Mouse (Mus musculus) urinary bladder, postnatal 36 days (tissue): ENCODE data around the gene Ap1g2.

ENCODE experiments used
- DNase-seq, 2 experiments: peaks; one replicate each; pipeline ENCODE4 v3.0.0; 2022; ENCODE audit warnings: low spot score in 2 of 2, mixed read lengths in 1 of 2

Ap1g2 gene

DNA sequence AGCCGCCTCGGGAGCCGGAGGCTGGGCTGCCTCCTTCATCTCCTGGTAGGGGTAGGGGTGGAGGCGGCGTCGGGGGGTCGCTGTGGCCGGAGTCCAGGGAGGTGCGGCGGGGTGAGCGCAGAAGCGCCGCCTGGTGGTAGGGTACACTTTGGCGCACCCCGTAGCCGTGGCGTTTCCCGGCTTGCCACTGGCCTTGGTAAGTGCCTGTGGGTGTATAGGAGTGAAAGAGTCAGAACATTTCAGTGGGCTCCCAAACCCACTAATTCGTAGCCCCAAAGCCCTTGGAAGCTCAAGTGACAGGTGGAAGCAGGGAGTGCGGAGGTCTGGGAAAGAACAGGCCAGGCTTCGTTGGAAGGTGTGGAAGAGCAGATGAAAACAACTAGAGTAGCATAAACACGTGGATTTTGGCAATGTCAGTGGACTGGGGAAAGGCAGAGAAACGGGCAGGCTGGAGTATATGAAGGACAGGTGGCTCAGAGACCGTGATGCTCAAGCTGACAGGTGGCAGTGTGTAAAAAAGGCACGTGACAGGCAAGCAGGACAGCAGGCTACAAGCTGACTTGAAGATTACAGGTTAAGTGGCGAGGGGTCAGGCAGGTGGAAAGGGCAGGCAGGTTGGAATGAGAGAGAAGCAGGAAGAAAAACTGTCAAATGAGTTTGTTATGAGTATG is 7.7 kb upstream of the Ap1g2 start:
- peak in 1 of 2 experiments; percentile 18 for DNase-seq

- DNase-seq, result no peak
Observed at GRCm38 (mm10) chr14:55113351-55113974, 7.1 kb upstream of the Ap1g2 start.

GRCm38 (mm10) chr14:55111720-55112119 is 5.3 kb upstream of the Ap1g2 start:
- no peak for DNase-seq

DNA sequence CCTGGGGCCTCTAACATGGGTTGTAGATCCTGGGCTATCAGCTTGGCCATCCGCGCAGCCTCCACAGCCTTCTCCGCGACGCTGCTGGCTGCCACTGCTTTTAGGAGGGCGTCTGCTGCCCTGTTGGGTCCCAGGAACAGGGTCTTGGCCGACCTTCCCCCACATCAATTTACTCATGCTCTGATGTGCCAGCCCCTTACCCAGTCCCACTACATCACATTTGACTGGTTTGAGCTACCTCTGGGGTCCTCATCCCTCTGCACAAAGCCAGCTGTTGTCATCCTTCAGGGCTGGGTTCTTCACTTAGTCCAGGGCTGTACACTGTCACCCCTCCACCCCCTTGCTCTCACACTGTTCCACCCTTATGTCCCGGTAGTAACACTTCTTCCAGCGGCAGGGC is 3.7 kb upstream of the Ap1g2 start:
- no peak for DNase-seq

DNA sequence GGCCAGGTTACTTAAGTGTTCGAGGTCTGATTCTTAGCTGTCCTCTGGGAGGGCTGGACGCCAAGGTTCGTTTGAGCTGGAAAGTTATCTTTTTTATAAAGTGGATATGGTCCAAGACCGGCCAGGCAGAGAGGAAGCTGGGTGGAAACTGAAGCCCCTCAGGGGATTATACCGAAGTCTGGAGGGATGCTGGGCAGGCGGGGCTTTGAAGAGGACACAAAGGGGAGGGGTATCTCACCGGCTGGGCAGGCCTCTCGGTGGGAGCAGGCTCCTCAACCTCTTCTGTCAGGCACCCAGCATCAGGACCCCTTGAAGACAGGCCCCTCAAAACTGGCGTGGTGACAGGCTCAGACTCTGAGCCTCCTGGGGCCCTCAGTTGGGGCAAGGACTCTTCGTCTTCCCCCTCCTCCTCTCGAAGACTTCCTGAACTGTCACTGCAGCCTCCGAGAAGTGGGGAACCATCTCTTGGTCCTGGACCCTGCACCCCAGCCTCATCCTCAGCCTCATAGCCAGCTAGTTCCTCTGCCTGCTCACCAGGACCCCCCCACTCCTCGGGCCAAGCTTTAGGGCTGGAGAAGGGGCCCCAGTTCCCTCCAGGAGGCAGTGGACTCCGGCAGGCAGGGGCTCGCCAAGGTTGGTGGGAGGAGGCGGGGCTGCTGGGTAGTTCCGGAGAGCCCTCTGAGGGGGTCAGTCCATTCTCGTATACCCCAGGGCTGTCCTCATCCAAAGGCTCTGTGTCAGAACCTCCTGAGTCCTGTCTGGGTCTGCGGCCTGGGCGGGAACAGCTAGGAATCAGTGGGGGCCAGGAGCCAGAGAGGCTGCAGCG is 2.9 kb upstream of the Ap1g2 start:
- DNase-seq, result no peak

GRCm38 (mm10) chr14:55108202-55108870 is 1.9 kb upstream of the Ap1g2 start:
- DNase-seq, result no peak

DNA sequence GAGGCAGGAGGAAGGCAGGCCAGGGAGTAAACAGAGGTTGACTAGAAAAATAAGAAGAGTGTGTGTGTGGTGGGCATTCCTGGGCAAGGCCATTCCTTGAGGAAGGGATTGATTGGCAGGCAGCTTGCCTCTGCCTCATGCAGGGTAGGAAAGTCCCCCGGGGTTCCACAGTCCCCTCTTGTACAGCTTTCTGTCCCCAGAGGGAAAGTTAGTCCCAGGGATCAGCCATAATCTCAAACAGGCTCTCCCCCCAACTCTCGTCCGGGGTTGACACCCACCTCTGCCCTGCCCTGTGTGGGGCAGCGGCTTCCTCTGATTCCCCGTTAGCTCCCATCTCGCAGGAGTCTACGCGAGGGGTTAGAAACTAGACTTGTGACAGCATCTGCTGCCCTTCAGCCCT is 597 bp upstream of the Ap1g2 start:
- no peak for DNase-seq

- DNase-seq, result peak in 1 of 2 experiments; percentile 20
Observed at GRCm38 (mm10) chr14:55105386-55105785, 1.0 kb downstream of the Ap1g2 start.

DNA sequence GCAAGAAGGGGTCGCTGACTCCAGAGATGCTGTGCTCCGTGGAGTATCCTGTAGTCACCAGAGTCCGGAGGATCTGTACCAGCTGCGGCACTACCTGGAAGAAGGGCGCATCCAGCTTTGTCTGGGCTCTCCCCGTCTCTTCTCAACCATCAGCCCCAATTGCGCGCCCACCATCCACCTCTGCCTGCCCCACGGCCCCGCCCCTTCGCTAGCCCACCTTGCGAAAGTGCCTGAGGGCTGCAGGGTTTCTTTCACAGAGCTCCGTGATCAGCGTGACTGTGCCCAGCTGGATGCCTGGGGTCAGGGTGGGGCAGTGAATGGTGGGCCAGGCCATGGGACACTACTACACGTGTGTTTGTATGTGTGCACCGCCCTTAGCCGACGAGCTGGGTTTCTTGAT is 2.0 kb downstream of the Ap1g2 start:
- DNase-seq, result no peak

DNA sequence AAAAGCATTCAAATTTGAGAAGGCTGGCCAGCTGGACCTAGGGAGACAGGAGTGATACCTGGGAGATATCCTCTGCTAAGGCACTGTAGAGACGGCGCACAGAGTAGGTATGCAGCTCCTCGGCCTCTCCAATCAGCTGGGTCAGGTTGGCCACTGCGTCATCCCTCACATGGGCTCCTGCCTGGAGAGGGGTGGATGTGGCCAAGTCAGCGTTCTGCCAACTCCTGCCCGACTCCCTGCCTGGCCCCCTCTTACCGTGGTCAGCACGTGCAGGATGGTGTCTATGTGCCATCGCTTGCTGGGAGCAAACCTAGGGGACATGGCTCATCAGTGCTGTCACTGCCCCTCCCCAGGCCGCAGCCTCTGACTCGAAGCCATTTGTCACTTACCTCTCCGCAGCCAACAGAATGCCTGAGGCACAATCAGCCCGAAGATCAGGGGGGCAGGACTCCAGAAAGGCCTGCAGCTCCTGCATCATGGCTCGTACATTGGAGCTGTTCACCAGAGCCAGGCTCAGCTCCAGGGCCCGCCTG is 4.1 kb downstream of the Ap1g2 start:
- no peak for DNase-seq

DNA sequence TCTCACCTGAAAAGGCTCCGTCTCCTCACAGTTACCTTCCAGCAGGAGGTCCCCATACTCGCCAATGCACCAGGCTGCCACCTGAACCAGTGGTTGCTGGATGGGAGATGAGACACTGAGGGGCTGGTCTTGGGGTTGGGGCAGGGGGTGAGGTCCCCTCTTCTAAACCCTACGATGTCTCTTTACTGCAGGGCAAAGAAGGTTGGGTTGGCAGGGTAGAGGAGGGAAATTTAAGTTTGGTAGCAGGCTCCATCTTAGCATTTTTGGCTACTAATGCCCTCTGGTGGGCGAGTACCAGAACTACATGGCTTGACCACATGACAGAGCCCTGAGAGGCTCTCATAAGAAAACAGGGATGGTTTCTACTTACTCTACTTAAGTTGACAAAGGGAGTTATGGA is 4.8 kb downstream of the Ap1g2 start:
- no peak for DNase-seq

- DNase-seq, result no peak
Observed at GRCm38 (mm10) chr14:55098067-55098466, 8.3 kb downstream of the Ap1g2 start.

- DNase-seq, result no peak
Observed at GRCm38 (mm10) chr14:55097646-55098045, 8.7 kb downstream of the Ap1g2 start.

- DNase-seq, result no peak
Observed at GRCm38 (mm10) chr14:55096573-55097087, 9.8 kb downstream of the Ap1g2 start.

DNA sequence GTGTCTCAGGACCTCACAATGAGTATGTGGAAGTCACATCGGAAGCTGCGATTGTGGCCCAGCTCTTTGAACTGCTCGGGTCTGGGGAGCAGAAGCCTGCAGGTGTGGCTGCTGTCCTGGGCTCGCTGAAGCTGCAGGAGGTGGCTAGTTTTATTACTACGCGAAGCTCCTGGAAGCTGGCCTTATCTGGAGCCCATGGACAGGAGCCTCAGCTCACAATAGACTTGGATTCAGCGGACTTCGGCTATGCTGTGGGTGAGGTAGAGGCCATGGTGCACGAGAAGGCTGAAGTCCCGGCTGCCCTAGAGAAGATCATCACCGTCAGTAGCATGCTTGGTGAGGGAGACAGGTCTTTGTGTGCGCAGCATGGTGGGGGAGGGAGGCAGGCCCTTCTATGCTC is 10.7 kb downstream of the Ap1g2 start:
- no peak for DNase-seq

DNA sequence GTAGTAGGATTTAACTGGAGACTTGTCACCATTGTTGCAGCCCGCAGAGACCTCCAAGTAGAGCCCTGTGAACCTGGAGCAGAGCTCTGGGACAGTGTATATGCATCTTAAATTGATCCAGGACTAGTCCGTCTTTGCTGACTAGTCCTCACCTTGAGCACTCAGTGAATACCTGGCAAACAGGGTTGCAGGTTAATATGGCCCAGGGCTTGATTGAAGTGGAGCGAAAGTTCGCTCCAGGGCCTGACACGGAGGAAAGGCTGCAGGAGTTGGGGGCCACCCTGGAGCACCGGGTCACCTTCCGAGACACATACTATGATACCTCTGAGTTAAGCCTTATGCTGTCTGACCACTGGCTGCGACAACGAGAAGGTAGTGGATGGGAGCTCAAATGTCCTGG is 11.1 kb downstream of the Ap1g2 start:
- peak in 1 of 2 experiments; percentile 6 for DNase-seq

- peak; percentile 79 to 80 for DNase-seq
Observed at GRCm38 (mm10) chr14:55094704-55095231, 11.6 kb downstream of the Ap1g2 start, which contains the start of gene Thtpa. Gene Thtpa, plus strand, starts transcription at chr14:55094784.

DNA sequence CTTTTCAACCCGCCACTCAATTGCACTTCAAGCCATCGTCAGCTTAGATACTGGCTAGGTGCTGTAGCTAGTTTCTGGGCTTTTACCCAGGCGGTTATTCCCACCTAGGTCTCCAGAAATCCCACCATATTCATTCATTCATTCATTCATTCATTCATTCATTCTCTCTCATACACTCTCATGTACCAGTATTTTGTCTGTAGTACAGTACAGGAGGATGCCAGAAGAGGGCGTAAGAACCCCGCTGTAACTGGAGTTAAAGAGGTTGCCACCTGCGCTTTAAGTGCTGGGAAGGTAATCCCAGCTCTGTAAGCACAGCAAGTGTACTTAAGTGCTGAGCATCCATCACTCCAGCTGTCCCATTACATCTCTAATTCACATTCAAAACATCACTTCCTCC is 12.5 kb downstream of the Ap1g2 start:
- no peak for DNase-seq

DNA sequence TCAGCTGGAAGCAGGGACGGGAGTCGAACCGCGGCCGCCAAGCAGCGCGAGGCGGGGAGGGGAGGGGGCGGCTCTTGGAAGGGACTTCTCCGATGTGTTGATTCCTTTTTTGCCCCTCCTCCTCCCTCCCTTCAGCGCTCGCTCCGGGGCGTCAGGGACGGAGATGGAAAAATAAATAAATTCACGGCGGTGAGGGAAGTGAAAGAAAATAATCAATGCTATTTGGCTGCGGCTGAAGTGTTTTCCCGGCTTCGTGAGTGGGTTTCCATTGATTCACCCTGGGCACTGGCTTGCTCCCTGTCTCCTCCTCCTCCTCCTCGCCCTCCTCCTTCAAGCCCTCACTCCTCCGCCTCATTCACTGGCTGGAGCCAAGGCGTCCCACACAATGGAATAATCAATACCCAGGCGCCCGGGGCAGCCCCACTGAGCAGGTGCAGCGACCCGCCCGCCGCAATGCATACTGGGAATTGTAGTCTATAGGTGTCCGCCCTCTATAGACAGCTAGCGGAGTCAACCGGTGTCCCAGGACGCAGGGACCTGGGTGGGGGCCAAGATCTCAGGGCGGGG is 14.3 kb downstream of the Ap1g2 start, which contains the start of gene Zfhx2:
Gene Zfhx2 (minus strand): TSS at position 314 of the 567 bp plus-strand sequence.
- DNase-seq, result peak; percentile 85 to 91

- DNase-seq, result peak in 1 of 2 experiments; percentile 15
Observed at GRCm38 (mm10) chr14:55091209-55091865, 15.1 kb downstream of the Ap1g2 start.
